Mouse (Mus musculus) heart, embryonic 14.5 days (tissue): ENCODE results near the gene Foxa3. TPM values are rescaled to one million over a fixed set of nuclear protein-coding genes. Genes with fewer than 3 reads are reported as not detected.

ENCODE experiments used
- ATAC-seq: fragments of 200-750 bp; cut with Nextera tagmentation; 2 replicates; pipeline ENCODE4 v1.8.0; 2017; ENCODE audit warnings: low read depth, moderate TSS enrichment; ENCODE audit not compliant: insufficient number of reproducible peaks, insufficient read depth, low FRiP score
- H3K27ac ChIP-seq, 2 experiments: fragments of 200-500 bp in 1 of 2; fragments of 300-500 bp in 1 of 2; sonication (generic) in 1 of 2; replicated peaks in 1 of 2; 2 replicates each; pipeline ENCODE4 v1.5.1; 2012 to 2014; ENCODE audit warnings: low read depth in 2 of 2, low read length in 2 of 2, control low read depth in 1 of 2, mild to moderate bottlenecking in 1 of 2, mixed read lengths in 1 of 2; ENCODE audit not compliant: control insufficient read depth in 1 of 2, insufficient read depth in 1 of 2
- H3K27me3 ChIP-seq: fragments of 300-500 bp; sonication (generic); 2 replicates; pipeline ENCODE4 v1.6.1; 2014; ENCODE audit warnings: mild to moderate bottlenecking, low read length, control low read depth; ENCODE audit not compliant: control insufficient read depth, insufficient read depth
- H3K36me3 ChIP-seq: fragments of 300-500 bp; sonication (generic); 2 replicates; pipeline ENCODE4 v1.6.1; 2014; ENCODE audit warnings: mild to moderate bottlenecking, control low read depth, low read length, mixed read lengths; ENCODE audit not compliant: control insufficient read depth, insufficient read depth
- H3K4me1 ChIP-seq, 2 experiments: fragments of 200-500 bp in 1 of 2; fragments of 300-500 bp in 1 of 2; sonication (generic) in 1 of 2; 2 replicates each; pipeline ENCODE4 v1.6.1; 2012 to 2014; ENCODE audit warnings: low read length in 2 of 2, control low read depth in 1 of 2, mixed read lengths in 1 of 2; ENCODE audit not compliant: control insufficient read depth in 2 of 2, insufficient read depth in 2 of 2
- H3K4me2 ChIP-seq: fragments of 300-500 bp; sonication (generic); 2 replicates; pipeline ENCODE4 v1.6.1; 2014; ENCODE audit warnings: mild to moderate bottlenecking, low read length
- H3K4me3 ChIP-seq, 2 experiments: fragments of 200-500 bp in 1 of 2; fragments of 300-500 bp in 1 of 2; sonication (generic) in 1 of 2; 2 replicates each; pipeline ENCODE4 v1.5.1; 2012 to 2014; ENCODE audit warnings: low read length in 2 of 2, mild to moderate bottlenecking in 2 of 2, control low read depth in 1 of 2, low read depth in 1 of 2, moderate library complexity in 1 of 2; ENCODE audit not compliant: control insufficient read depth in 1 of 2, insufficient read depth in 1 of 2
- H3K9ac ChIP-seq: fragments of 300-500 bp; sonication (generic); 2 replicates; pipeline ENCODE4 v1.6.1; 2014; ENCODE audit warnings: mild to moderate bottlenecking, low read length
- H3K9me3 ChIP-seq: fragments of 300-500 bp; sonication (generic); 2 replicates; pipeline ENCODE4 v1.6.1; 2016; ENCODE audit warnings: low read length, control low read depth; ENCODE audit not compliant: control insufficient read depth
- WGBS: fragments of 180-500 bp; shearing (Covaris S2); extraction: QIAGEN DNeasy Blood & Tissue Kit; methylation state at CpG from one replicate; pipeline ENCODE4 v1.1.7; 2014; 5-methylcytosine and 5-hydroxymethylcytosine counted together
- polyA plus RNA-seq: library from polyadenylated mRNA; unstranded; fragments of >200 nt; fragmentation: Nextera tagmentation; extraction: Ambion mirVana; gene quantifications from 2 replicates; pipeline ENCODE4 v1.2.1, GENCODE M21; 2014

Gene Foxa3
- polyA plus RNA-seq, 1 experiment from 2014 or later = not detected

DNA sequence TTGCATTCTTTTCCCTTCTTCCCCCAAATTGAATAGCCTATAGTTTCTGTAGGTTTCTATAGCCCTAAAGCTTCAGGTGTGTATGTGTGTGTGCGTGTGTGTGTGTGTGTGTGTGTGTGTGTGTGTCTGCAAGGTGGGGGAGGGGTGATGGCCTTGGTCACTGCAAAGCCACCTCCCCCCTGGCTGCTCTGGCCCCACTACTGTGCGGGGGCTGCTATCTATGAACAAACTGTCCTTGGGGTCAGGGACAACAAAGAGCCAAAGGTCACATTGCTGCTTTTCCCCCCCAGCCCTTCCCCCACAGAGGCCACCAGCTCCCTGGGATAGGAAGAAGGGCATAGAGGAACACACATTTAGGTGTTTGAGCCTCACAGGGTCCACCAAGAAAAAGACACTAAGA lies 10.5 kb downstream of the Foxa3 start:
- Histone ChIP-seq H3K4me3 (no peak overlapping the region), H3K4me1 (peaks cover 5 to 12% of the 10 kb centered on the region in 2 experiments; a peak in 3 of 4 replicates), H3K4me2 (peak overlapping the region; percentile 91), H3K27me3 (no peaks in the 10 kb centered on the region), H3K36me3 (0 out of 2 replicates have a peak, but pooled peaks cover under 1% of the 10 kb centered on the region), H3K27ac (no peak overlapping the region), H3K9ac (peak overlapping the region; percentile 81; the same call in 1 of the 2 replicates), H3K9me3 (no peaks in the 10 kb centered on the region)
- no peak for ATAC-seq
- 34% methylated on average over 2 of the region's 2 CpGs for WGBS

DNA sequence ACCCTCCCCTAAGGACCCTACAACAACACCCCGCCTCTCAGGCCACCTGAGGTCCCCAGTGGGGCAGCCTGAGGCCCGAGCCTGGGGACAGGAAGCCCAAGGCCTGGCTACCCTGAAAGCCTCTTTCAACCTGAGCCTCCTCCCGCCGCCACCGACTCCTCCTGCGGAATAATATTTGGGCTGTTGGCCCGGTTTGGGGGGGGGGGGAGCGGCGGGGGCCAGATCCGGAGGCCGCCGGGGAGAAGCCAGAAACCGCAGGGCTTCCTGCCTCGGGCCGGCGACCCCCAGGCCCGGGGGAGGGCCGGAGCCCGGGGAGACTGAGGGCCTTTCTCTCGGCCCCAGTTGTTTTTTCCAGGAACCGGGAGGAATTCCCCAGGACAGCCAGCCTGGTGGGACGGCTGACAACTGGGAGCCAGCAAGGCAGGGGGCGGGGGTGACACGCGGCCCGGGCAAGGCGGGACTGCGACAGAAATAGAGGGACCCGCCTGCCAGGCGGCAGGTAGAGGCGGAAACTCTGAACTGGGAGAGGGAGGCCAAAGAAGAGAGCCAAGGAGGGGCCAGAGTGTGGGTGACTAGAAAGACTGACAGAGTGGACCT lies 11.2 kb downstream of the Foxa3 start:
- Histone ChIP-seq H3K36me3 (peaks cover 8% of the 10 kb centered on the region), H3K27ac (peak overlapping the region in 1 of 2 experiments; percentile 77; a peak in 2 of 4 replicates), H3K4me2 (peak overlapping the region; percentile 91), H3K4me3 (peak overlapping the region; percentile 39 to 47), H3K4me1 (peaks cover 5 to 12% of the 10 kb centered on the region in 2 experiments; a peak in 3 of 4 replicates), H3K27me3 (no peaks in the 10 kb centered on the region), H3K9me3 (no peaks in the 10 kb centered on the region), H3K9ac (peak overlapping the region; percentile 81)
- peak; percentile 58 for ATAC-seq
- WGBS = under 1% methylated on average over 26 of the region's 31 CpGs

DNA sequence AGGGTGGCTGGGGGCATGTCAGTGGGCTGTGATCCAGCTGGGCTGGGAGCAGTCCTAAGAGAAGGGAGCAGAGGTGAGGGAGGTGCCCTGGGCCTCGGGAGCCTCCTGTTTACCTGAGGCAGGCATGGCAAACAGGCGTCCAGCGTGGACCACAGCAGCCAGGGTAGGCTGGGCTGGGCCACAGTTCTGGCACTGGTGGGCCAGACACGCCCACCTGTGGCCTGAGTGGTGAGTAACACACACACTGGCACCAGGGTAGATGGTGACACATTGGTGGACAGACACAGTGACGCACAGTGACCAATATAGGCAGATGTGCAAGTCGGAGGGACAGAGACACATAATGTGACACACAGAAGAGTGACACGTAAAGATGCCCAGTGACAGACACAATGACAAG lies 12.8 kb downstream of the Foxa3 start:
- H3K4me2 ChIP-seq = no peak overlapping the region
- H3K27ac ChIP-seq = no peak overlapping the region
- H3K36me3 ChIP-seq = peaks cover 23% of the 10 kb centered on the region
- 67% methylated on average over 7 of the region's 7 CpGs for WGBS
- H3K4me3 ChIP-seq = no peak overlapping the region
- peaks cover 5 to 25% of the 10 kb centered on the region in 2 experiments; a peak in 3 of 4 replicates for H3K4me1 ChIP-seq
- no peak overlapping the region for H3K9ac ChIP-seq
- H3K27me3 ChIP-seq = no peaks in the 10 kb centered on the region
- no peaks in the 10 kb centered on the region for H3K9me3 ChIP-seq
- no peak for ATAC-seq

DNA sequence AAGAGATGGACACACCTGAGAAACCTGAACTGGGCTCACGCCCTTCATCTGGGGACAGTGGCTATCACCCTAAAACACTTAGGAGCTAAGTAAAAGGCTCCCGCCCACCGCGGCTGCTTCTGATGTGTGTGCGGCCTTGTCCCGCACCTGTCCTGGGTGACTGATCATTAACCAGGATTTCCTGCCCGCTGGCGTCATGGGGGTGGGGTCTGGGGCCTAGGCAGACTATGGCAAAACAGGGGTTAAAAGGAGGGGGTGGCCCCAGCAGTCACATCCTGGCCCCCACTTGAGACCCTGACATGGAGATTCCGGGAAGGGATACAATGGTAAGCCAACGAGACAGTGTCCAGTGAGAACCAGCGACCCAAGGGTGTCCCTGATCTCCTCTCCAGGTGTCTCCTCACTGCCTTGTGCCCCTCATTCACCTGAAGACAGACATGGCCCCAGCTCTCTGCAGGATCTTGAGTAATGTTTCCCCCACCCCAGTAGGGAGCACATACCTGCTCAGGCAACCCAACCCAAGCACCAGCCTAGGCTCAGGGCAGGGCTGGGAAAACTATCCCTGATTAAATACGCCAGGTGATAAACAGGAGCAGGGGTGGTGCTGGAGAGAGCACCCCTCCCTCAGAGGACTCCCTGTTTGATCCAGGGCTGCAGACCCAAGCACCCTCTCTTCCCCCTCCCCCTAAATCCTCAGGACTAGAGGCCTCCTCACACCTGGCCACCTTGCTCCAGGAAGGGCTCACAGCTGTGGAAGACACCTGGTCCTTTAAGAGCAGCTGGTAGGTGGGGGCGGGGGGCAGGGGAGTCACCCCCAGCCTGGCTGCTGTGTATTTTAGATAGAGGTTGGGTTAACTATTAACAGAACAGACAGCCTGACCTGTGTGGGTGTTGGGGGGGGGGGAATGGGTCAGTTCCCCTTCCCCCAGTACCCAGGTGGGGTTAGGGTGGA lies 16.0 kb downstream of the Foxa3 start:
- no peak overlapping the region for H3K27ac ChIP-seq
- H3K9me3 ChIP-seq = no peaks in the 10 kb centered on the region
- WGBS = 78% methylated on average over 13 of the region's 13 CpGs
- peaks cover 11 to 39% of the 10 kb centered on the region in 2 experiments for H3K4me1 ChIP-seq
- no peak overlapping the region for H3K4me2 ChIP-seq
- H3K9ac ChIP-seq = no peak overlapping the region
- peaks cover 32% of the 10 kb centered on the region for H3K36me3 ChIP-seq
- ATAC-seq = no peak
- no peaks in the 10 kb centered on the region for H3K27me3 ChIP-seq
- no peak overlapping the region for H3K4me3 ChIP-seq

DNA sequence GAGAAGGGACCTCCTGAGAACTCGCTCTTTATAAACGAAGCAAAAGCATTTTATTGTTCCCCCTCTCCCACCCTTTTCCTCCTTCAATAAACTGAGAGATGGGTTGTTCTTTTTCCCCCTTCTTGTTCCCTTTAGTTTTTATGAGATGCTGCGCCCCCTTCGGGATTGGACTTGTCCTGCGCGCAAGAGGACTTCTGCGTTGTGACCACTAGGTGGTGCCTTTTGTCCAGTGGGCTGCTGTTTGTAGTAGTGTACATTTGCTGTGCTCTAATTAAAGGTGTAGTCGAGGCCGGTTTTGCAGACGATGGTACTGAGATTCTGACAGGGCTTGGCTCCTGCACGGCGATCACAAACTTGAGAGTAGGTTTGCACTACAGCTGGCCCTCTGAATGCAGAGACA lies 16.9 kb downstream of the Foxa3 start:
- Histone ChIP-seq H3K4me2 (peak overlapping the region; percentile 11; the same call in 1 of the 2 replicates), H3K27me3 (no peaks in the 10 kb centered on the region), H3K4me3 (0 out of 4 replicates have a peak overlapping the region, but pooled peaks of 1 of the 2 experiments have one; percentile 4), H3K9ac (0 out of 2 replicates have a peak overlapping the region, but pooled peaks have one; percentile 30), H3K4me1 (peaks cover 9 to 38% of the 10 kb centered on the region in 2 experiments), H3K27ac (no peak overlapping the region), H3K36me3 (peaks cover 32% of the 10 kb centered on the region), H3K9me3 (no peaks in the 10 kb centered on the region)
- no peak for ATAC-seq
- 10% methylated on average over 12 of the region's 12 CpGs for WGBS

DNA sequence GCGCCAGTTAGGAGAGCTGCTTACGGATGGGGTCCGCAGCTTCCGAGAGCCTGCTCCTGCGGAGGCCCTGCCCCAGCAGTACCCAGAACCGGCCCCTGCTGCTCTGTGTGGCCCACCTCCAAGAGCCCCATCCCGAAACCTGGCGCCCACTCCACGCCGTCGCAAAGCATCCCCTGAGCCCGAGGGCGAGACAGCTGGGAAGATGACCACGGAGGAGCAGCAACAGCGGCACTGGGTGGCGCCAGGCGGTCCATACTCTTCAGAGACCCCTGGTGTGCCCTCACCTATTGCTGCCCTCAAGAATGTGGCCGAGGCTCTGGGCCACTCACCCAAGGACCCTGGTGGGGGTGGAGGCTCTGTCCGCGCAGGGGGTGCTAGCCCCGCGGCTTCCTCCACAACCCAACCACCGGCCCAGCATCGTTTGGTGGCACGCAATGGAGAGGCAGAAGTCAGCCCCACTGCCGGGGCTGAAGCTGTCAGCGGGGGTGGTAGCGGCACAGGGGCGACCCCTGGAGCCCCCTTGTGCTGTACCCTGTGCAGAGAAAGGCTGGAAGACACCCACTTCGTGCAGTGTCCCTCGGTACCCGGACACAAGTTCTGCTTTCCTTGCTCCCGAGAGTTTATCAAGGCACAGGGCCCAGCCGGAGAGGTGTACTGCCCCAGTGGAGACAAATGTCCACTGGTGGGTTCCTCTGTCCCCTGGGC lies 17.8 kb downstream of the Foxa3 start:
- WGBS = 82% methylated on average over 34 of the region's 34 CpGs
- peak overlapping the region; percentile 92; the same call in 1 of the 2 replicates for H3K9ac ChIP-seq

DNA sequence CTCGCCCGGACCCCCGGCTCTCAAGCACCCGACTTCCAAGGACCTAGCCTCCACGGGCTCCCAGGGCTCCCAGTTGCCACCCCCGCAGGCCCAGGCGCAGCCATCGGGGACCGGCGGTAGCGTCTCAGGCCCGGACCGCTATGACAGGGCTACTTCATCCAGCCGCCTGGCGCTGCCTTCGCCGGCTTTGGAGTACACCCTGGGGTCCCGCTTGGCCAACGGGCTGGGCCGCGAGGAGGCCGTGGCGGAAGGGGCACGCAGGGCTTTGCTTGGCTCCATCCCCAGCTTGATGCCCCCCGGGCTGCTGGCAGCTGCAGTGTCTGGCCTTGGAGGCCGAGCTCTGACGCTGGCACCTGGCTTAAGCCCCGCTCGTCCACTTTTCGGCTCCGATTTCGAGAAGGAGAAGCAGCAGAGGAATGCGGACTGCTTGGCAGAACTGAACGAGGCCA lies 18.7 kb downstream of the Foxa3 start:
- H3K4me2 ChIP-seq = peak overlapping the region; percentile 99
- H3K9ac ChIP-seq = peak overlapping the region; percentile 92
- peaks cover 9 to 48% of the 10 kb centered on the region in 2 experiments for H3K4me1 ChIP-seq
- WGBS = 5% methylated on average over 34 of the region's 34 CpGs
- peaks cover 32% of the 10 kb centered on the region for H3K36me3 ChIP-seq
- peak overlapping the region; percentile 89 to 96 for H3K4me3 ChIP-seq
- no peaks in the 10 kb centered on the region for H3K9me3 ChIP-seq
- no peak for ATAC-seq
- H3K27ac ChIP-seq = peak overlapping the region; percentile 9 to 94; a peak in 3 of 4 replicates
- no peaks in the 10 kb centered on the region for H3K27me3 ChIP-seq

More for the DNA sequence above, 17.8 kb downstream of the Foxa3 start:
- Histone ChIP-seq H3K36me3 (peaks cover 32% of the 10 kb centered on the region), H3K4me2 (peak overlapping the region; percentile 99), H3K4me1 (peaks cover 9 to 43% of the 10 kb centered on the region in 2 experiments), H3K27me3 (no peaks in the 10 kb centered on the region), H3K9me3 (no peaks in the 10 kb centered on the region), H3K4me3 (peak overlapping the region; percentile 89 to 96; a peak in 2 of 4 replicates), H3K27ac (no peak overlapping the region)
- ATAC-seq = no peak
